Mouse (Mus musculus): ENCODE data around the gene Usp18. TPM values are rescaled to one million over a fixed set of nuclear protein-coding genes. Genes with fewer than 3 reads are reported as not detected.

Usp18 gene
- polyA plus RNA-seq, 1 experiment from 2014 or later = 0.38 TPM

Other genes with a start within 250 kb of the Usp18 start
- gene Mical3, start 114.9 kb upstream of the Usp18 start, polyA plus RNA-seq (2016; fragmentation: Nextera tagmentation; extraction: Ambion mirVana) = 9.0 and 10.2 TPM in 2 replicates
- 8.5 and 8.8 TPM in 2 replicates for gene Pex26, start 62.2 kb upstream of the Usp18 start, polyA plus RNA-seq (2016; fragmentation: Nextera tagmentation; extraction: Ambion mirVana)
- gene Tuba8, start 35.2 kb upstream of the Usp18 start, polyA plus RNA-seq (2016; fragmentation: Nextera tagmentation; extraction: Ambion mirVana) = 0.22 and 0.36 TPM in 2 replicates
- gene Slc6a13, start 54.3 kb downstream of the Usp18 start, polyA plus RNA-seq (2016; fragmentation: Nextera tagmentation; extraction: Ambion mirVana) = 1.4 and 2.4 TPM in 2 replicates
- gene Slc6a12, start 97.2 kb downstream of the Usp18 start, polyA plus RNA-seq (2016; fragmentation: Nextera tagmentation; extraction: Ambion mirVana) = 0.10 TPM in 1 of 2 replicates, not detected in the other
- gene Iqsec3, start 227.8 kb downstream of the Usp18 start, polyA plus RNA-seq (2016; fragmentation: Nextera tagmentation; extraction: Ambion mirVana) = 0.23 and 0.67 TPM in 2 replicates